Mouse (Mus musculus) CD8-positive naive resting alpha-beta T cell, adult 2 months (primary cell): Measurements from ENCODE around the gene Park7.

Source experiments
- DNase-seq, 2 experiments: peaks; one replicate each; pipeline ENCODE4 v3.0.0; 2022; ENCODE audit warnings: low read depth in 2 of 2, low spot score in 2 of 2

Gene Park7

DNA sequence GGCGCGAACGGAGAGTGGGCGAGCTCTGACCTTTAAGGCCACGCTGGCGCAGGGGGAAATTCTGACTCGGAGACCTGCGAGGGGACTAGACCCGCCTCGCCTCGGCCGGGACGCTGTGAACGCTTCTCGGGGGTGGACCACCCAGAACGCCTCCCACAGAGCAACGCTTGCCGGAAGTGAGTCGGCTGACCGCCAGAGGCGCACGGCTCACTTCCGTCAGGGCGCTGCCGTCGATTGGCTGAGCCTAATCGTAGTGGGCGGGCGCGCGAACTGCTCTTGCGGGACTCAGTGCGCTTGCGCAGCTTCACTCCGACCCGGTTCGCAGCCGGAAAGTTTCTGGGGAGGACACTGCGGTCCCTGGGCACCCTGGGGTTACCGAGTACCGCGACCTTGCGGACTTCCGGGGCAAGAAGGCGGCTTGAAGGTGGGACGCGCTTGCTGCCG, at the start of gene Park7, which contains the start of gene Tnfrsf9:
Park7 (minus strand) TSS at position 148 of the 444 bp plus-strand sequence.
Tnfrsf9 (plus strand) TSS at position 273 of the 444 bp plus-strand sequence.
- DNase-seq: peak; percentile 90 to 91

DNA sequence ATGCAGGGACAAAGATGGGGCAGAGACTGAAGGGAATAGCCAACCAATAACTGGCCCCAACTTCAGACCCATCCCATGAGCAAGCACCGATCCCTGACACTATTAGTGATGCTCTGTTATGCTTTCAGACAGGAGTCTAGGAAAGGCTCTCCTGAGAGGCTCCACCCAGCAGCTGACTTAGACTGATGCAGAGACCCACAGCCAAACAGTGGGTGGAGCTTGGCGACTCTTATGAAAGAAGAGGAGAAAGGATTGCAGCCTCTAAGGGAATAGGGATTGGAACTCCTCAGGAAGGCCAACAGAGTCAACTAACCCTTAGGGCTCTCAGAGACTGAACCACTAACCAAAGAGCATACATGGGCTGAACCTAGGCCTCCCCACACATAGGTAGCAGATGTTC, 49.5 kb upstream of the Park7 start:
- DNase-seq: no peak

DNA sequence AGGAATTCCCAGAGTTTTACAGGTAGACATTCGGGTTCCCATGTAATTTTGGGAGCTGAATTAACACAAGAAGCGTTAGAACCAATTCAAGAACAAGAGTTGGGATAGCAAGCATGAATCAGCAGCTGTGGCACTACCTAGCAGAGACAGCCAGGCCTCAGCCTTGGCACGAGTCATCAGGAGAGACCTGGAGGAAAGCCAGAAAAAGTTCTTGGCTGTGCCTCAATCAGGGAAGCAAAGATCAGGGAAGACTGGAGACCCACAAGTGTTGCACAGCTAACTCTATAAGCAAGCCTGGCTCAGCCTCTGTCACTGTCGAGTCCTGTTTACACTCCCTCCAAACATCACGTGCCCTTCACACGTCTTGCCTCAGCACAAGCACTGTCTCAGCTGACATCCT, 48.0 kb upstream of the Park7 start:
- no peak for DNase-seq

DNA sequence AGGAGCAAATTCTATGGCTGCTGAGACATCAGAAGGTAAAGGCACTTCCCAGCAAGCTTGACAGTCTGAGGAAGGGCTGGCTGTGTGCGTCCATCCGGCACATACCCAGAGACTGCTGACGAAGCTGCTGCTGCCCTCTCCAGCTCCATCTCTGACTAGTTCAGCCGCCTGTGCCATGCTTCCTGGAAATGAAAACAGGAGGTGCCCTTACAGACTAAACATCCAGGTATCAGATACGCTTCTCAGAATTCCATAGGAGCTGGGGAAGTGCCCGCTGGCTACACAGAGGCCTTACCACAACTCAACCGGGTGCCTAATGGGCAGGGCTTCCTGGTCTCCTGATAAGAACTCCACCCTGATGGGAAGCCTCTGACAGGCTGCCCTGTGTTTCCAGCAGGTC, 44.3 kb upstream of the Park7 start:
- no peak for DNase-seq

DNA sequence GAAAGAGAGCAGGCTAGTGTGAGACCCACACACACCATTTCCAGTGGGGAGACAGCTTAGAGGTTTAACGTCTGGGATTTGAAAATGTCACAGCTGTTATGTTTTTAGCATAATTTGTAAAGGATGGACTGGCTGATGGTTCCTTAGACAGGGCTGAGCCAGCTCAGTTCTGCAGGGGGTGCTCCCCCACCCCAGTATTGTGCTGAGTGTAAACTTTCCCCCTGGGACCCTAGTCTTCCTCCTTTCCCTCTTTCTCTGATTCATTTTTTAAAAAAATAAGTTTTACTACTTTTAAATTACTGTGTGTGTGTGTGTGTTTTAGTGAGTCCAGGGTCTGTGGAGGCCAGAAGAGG, 42.8 kb upstream of the Park7 start:
- DNase-seq: no peak

DNA sequence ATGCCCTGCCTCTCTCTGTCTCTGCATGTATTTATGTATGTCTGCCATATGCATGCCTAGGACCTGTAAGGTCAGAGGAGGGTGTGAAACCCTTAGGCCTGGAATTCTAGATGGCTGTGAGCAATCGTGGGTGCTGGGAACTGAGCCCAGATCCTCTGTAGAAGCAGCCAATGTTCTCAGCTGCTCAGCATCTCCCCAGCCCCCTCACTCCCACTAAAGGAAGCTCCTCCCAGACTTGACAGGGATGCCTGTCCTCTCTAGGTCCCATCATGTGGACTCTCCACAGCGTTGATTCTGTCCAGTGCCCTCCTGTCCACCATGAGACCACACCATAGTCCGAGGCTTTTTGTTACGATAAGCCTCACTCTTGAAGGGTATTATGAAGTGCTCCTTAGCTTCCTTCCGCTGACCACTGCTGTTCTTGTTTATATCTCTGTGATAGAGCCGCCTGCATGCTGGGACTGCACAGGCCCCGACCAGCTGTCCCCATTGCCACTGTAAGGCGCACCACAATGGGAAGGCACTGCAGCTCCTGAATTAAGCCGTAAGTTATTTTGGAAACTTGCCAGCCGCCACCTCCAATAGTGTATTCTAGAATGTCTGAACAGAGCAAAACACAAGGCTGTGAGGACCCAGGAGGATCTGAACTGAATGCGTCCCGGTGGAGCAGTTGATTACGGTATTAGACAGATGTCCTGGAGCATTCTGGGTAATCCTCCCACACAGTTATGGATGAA, 42.3 kb upstream of the Park7 start:
- no peak for DNase-seq

DNA sequence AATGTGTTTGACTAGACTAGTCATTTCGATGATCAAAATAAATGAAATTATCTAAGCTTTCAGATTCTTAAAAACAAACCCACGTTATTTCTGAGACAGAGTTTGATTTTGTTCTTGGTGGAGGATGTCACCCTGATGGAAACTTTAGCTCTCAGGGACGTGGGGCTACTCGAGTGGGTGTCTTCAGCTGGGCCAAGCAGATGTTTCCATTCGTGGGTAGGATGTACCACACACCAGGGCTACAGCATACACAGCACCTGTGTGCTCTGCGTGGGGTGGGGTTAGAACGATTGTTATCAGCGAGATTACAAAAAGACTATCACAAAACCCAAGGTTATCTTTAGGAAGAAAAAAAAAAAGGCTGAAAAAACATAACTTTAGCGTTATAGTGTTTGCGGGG, 36.7 kb upstream of the Park7 start:
- DNase-seq: no peak

DNA sequence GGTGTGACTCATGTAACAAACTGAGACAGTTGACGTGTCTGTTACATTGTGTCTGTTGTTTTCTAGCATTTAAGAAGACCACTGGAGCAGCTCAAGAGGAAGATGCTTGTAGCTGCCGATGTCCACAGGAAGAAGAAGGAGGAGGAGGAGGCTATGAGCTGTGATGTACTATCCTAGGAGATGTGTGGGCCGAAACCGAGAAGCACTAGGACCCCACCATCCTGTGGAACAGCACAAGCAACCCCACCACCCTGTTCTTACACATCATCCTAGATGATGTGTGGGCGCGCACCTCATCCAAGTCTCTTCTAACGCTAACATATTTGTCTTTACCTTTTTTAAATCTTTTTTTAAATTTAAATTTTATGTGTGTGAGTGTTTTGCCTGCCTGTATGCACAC, 30.5 kb upstream of the Park7 start:
- no peak for DNase-seq

DNA sequence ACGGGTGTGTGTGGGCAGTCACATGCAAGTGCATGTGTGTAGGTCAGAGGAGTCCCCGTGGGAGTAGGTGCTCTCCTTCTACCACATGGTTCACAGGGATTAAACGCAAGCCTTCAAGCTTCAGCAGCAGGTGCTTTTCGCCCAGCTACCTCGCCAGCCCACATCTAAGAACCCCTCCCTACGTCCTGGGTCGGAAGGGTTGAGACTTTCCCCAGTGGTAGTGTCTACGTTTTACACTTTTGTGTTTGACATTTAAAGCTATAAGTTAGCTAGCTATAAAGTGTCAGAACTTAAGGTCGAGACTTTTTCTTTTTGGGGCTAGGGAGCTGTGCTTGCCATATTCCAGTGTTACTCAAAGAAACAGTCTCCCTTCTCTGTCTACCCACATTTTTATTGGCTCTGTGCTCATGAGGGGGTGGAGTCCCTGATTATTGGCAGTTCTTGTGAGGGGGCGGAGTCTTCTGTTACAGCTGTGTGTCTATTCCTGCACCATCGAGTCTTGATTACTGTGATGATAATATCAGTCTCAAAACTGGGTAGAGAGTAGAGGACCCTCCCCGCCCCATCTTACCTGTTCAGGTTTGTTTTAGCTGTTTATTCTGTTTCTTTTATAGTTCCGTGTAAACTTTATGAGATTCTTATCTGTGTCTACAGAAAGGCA, 25.9 kb upstream of the Park7 start:
- peak; percentile 26 to 34 for DNase-seq

DNA sequence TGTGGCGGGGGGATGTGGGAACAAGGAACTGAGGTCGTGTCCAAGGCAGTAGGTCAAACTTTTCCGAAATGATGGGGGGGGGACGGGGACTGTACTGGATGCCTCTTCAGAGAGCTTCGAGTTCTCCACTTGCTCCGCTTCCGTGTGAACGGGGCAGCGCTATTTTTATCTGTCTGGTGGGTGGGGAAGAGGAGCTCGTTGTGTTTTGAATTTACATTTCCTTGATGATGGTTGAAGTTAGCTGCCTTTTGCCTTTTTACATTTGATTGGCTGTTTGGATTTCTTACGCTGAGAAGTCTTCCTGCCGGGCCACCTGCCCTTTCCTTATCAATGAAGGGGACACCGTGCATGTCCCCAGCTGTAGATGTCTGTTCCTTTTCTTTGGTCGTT, 23.8 kb upstream of the Park7 start:
- DNase-seq: no peak

DNA sequence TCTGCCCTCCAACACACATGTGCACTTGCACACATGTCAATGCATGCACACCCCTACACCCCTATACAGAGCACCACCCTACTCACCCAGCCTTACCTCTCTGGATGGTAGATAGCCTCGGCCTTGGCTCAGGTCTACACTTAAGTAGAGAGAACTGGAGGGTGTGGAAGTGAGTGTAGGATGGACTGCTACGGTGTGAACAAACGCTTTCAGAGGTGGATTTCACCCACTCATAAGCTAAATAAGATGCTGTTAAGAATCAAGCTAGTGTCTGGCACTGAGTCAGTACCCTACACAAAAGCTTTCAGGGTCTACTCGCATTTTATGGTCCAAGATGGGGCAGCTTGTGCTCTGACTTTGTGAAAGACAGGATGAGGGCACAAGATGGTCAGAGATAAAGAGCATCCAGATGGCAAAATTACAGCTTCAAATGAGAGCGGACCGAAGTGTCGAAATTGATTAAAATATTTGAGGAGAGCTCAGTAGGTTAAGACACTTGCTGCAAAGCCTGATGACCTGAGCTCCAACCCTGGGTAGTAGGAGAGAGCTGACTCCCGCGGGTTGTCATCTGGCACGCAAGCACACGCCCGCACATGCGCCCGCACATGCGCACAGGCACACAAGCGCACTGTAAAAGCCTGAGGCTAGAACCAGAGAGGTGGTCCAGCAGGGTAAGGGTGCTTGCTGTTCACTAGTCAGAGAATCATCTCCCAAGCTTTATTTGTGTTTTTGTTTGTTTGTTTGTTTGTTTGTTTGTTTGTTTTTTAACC, 23.2 kb upstream of the Park7 start:
- DNase-seq: no peak

DNA sequence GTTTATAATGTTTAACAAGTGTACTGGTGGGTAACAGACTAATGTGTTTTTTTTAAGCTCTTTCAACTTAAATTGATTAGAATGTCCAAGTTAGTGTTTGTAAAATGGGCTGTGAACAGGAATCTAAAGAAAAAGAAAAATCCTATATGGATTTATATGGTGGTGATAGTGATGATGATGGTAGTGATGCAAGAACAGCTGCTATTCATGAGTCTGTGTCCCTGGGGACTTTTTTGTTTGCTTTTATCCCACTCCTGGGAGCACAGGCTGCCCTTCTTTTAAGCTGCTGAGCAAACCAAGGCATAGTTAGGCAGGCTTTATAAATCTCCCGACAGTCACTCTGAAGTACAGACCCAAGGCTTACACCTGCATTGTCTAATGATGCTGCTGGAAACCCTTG, 19.3 kb upstream of the Park7 start:
- no peak for DNase-seq

DNA sequence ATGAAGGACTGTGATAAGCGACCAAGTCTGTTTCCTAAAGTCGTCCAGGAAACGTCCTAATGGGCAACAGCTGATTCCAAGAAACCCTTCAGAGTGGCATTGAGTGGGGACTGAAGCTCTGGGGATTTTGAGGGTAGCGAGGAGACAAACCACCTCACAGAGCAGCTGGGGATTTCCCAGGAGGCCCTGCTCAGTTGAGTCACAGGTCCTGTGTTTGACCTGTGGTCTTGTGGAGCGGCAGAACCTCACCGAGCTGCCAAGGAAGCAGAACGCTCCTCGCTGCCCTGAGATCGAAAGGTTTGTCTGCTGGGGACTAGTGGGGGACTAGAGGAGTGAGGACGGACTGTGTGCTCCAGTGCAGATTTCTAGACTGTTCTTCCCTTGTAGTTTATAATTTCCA, 13.6 kb upstream of the Park7 start:
- DNase-seq: no peak

DNA sequence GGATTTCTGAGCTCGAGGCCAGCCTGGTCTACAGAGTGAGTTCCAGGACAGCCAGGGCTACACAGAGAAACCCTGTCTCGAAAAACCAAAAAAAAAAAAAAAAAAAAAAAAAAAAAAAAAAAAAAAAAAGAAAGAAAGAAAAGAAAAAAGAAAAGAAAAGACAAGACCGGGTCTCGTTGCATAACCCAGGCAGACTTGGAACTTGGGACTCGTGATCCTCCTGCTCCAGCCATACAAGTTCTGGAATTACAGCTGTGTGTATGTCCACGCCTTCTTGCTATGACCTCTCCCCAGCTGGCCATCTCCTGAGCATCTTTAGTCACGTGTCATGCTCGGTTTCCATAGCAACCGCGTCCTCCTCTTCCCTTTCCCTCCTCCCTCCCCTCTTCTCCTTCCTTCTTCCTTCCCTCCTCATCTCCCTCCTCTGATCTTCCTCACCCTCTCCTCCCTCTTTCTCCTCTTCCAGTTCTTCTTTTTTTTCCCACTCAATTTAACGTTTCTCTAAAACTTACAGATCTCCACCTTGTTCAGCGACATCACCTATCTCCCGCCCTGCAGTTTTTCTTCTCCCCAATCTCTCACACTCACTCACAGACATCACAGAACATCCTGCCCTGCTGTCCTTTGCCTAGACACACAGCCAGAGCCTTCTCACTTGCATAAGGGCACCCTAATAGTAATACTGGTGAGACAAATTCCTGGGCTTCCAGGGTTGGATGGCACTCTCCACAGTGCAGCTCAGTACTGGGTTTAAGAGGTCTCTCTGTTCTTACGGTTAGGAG, 12.9 kb upstream of the Park7 start:
- DNase-seq: no peak

DNA sequence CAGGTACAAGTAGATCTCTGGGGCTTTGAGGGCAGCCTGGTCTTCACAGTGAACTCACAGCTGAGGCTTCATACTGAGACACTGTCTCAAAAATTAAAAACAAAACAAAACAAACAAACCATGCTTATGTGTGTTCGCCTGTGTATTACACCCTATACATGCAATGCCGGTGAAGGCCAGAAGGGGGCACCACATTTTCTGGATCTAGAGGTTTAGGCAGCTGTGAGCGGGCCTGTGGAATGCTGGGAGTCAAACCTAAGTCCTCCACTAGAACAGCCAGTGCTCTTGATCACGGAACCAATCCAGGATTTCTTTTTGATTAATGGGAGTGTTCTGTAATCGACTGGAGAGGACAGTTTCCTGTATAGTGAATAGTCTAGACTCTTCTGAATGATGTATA, 11.7 kb upstream of the Park7 start:
- DNase-seq: no peak

DNA sequence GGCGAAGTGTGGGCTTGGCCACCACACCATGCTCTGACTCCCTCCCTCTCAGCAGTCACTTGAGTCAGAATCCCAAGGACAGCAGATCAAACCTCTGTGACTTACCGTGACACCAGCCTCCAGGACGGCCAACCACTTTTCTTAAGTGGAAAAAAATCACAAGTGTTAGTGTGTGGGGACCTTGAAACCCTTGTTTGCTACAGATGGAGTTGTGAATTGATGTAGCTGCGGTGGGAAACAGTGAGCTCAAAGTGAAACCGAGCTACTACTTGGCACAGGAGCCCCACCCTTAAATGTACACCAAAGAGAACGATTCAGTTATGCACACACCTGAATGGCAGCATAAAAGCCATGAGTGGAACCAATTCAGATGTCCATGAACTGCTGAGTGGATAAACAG, 10.7 kb upstream of the Park7 start:
- DNase-seq: no peak

DNA sequence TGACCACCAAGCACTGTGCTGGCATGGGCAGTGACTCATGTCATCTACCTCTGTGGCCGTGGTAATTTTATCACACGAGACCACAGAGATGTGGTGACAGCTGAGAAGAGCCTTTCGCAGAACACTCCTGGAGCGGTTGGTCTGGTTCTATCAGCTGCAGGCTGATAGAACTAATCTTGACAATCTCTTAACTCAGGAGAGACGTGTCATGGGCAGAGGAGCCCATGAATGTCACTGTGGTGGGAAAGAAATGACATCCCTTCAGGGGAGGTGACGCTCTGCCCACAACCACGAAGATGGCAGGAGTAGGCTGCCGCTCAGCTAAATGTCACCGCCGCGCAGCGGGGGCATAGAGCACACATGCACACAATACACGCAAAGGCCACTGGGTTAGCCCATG, 10.1 kb upstream of the Park7 start:
- no peak for DNase-seq

DNA sequence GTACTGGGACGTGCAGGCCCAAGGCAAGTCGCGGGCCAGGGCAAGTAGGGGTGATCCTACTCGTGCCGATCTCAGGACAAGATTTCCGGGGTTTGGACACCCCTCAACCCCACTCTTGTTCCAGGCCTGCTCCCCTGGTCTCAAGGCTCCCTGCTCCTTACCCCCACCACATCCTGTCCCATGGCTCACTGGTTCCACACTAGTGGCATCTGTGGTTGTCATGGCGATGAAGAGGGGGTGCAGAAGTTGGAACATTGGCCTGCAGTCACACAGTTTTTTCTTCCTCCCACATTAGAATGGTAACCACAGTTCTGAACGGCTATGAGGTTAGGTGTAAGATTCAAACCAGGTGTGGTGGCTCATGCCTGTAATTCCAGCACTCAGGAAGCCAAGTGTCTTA, 7.0 kb upstream of the Park7 start:
- peak in 1 of 2 experiments; percentile 51 for DNase-seq

DNA sequence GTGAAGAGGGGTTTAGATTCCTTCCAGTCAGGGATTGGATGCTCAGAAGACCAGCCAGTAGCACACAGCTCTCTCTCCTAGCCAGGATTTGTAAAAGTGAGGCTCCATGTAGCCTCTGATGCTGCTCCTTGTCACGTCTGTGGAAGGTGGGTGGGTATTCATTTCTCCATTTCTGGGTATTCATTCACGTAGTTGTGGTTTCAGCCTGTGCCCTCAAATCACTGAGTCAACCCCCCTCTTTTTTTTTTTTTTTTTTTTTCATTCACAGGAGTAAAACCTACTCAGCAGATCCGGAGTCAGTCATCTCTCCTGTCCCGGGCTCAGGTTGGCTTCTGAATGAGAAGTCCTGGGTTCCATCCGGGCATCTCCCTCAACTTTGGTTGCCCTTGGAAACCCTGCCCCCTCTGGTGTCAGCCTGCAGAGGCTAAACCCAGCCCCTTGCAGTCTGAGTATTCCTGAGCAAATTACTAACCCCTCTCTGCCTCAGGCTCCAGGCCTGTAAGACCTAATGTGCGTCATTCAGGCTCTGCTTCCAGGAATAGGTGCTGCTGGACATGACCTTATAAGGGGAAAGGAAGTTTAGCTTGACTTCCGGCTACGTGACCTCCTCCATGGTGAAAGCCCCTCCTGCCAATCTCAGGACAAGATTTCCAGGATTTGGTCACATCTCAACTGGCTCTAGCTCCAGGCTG, 3.2 kb upstream of the Park7 start:
- no peak for DNase-seq

DNA sequence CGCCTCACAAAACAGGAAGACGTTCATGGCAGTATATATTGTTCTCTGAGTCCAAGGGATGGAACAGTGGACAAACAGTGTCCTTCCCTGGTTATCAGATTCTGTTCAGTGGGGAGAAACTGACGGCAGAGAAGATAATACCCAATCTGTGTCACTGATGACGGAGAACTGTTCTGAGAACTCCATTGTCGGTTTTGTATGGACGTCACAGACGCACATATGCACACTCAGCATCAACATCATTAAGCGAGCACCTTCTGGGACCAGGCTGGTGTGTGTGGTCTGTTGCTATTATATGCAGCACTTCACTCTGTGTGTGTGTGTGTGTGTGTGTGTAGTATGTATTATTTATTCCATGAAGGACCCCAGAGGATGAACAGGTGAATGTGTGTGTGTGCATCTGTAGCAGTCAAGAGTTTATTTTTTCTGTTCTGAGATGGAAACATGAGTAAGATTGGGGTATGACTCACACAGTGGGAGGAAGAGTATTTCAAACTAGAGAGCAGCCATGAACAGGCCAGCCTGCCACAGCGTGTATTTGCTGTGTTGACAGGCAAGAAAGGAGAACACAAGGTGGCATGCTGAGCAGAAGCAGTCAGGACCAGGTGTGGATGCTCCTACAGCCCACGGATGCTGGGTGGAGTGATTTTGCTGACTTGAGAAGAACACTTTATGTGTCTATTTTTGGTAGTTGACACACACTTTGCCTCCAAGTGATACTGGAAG, 1.1 kb upstream of the Park7 start:
- DNase-seq: no peak
